Mouse (Mus musculus): ENCODE results near the gene Grin2d. TPM values are rescaled to one million over a fixed set of nuclear protein-coding genes. Genes with fewer than 3 reads are reported as not detected.
A peak's percentile ranks its signal among the peaks of the same experiment; 100 is the strongest.

Grin2d gene
- total and polyA plus RNA-seq, 3 experiments, result 0.04 to 0.07 TPM; not detected in 1

DNA sequence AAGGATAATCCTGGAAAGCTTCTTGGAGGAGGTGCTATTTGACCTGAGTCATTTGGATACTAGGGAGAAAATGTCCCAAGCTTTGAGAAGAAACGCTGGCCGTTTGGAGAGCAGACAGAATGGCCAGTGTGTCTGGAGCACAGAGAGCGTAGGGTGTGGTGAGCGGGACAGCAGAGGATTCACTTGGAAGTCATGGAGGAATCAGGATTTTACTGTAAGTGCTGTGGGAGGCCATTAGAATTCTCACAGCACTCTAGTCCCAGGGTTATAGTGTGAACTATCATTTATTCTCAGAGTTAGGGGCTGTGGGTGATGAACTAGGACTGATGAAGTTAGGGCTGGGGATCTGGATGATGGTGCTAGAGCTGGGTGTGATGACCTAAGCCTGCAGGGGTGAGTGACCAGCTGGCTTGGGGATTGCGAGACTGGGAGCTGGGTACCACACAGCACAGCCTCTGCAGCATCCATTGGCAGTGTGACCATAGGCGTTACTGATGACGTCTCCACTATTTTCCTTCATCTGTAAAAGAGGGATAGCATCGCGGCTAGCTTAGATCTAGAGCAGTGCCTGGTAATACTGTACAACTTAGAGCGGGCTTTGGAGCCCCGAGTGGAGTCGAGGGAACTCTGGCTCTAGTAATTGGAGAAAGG is 43.9 kb upstream of the Grin2d start:
- H3K27me3 ChIP-seq (replicated peaks), result no peaks in the 10 kb centered on the region
- H3K4me2 ChIP-seq (ENCODE audit: insufficient read depth, low read depth, poor library complexity, severe bottlenecking), result no peak overlapping the region
- H3K79me2 ChIP-seq (replicated peaks; ENCODE audit: control insufficient read depth, extremely low read depth, insufficient read depth, poor library complexity, severe bottlenecking), result no peaks in the 10 kb centered on the region
- peaks cover 0 to 56% of the 10 kb centered on the region in 2 experiments; a peak in 3 of 4 replicates for H3K4me1 ChIP-seq (ENCODE audit: control insufficient read depth in 1 of 2, insufficient read depth in 2 of 2)
- TF ChIP-seq USF2 (conservative IDR thresholded peaks at IDR 0.05; ENCODE audit: low read depth, low read length), result no peak
- TF ChIP-seq EP300 (IDR thresholded peaks at IDR 0.05; ENCODE audit: low read length), result no peak
- TF ChIP-seq JUND (conservative IDR thresholded peaks at IDR 0.05; ENCODE audit: low read depth, low read length), result no peak
- TF ChIP-seq MAFK (IDR thresholded peaks at IDR 0.05; ENCODE audit: insufficient replicate concordance, low read length), result no peak
- no peak for TF ChIP-seq KAT2A (IDR thresholded peaks at IDR 0.05; ENCODE audit: insufficient replicate concordance, low read length)
- no peak for TF ChIP-seq SIN3A (IDR thresholded peaks at IDR 0.05; ENCODE audit: low read length)
- no peak for TF ChIP-seq MYC (IDR thresholded peaks at IDR 0.05; ENCODE audit: low read depth, low read length)
- TF ChIP-seq MEF2A (IDR thresholded peaks at IDR 0.05; ENCODE audit: borderline replicate concordance, low read depth, low read length), result no peak
- no peak for TF ChIP-seq ZNF384 (IDR thresholded peaks at IDR 0.05; ENCODE audit: low read depth, low read length)
- TF ChIP-seq MAZ (IDR thresholded peaks at IDR 0.05; ENCODE audit: low read depth, low read length), result no peak
- TF ChIP-seq CHD2 (IDR thresholded peaks at IDR 0.05; ENCODE audit: low read length), result no peak
- no peak for TF ChIP-seq POLR2A (IDR thresholded peaks at IDR 0.05; ENCODE audit: low read depth, low read length)
- TF ChIP-seq ZC3H11A (IDR thresholded peaks at IDR 0.05; ENCODE audit: low read depth, low read length), result no peak
- TF ChIP-seq CHD1 (IDR thresholded peaks at IDR 0.05; ENCODE audit: low read depth, low read length), result no peak
- no peak for TF ChIP-seq ELF1 (IDR thresholded peaks at IDR 0.05; ENCODE audit: low read depth, low read length)
- no peak for TF ChIP-seq ZMIZ1 (IDR thresholded peaks at IDR 0.05; ENCODE audit: low read depth, low read length)
- no peak for TF ChIP-seq RCOR1 (conservative IDR thresholded peaks at IDR 0.05; ENCODE audit: low read depth, low read length)
- TF ChIP-seq ZKSCAN1 (IDR thresholded peaks at IDR 0.05; ENCODE audit: borderline replicate concordance, low read depth, low read length), result no peak
- H3K27ac ChIP-seq (ENCODE audit: insufficient read depth, low read depth), result no peak overlapping the region
- in situ Hi-C loops (cut with MboI; ENCODE audit: low pct_ligation_motif_present, low pct_unique_long_range_greater_than_20kb, low sequenced_read_pairs), result loop anchor here (10.0 kb wide), 1 partner anchor 187 kb away; no protein-coding TSS in a partner anchor
- no peak overlapping the region for H3K9ac ChIP-seq (ENCODE audit: insufficient read depth, low read depth)
- no peak overlapping the region for H3K4me3 ChIP-seq (replicated peaks in 1 of 3; ENCODE audit: low read depth in 2 of 3, low read length in 2 of 3, poor library complexity in 1 of 3)
- peaks cover 0 to 20% of the 10 kb centered on the region in 2 experiments for H3K36me3 ChIP-seq (replicated peaks in 1 of 2; ENCODE audit: control insufficient read depth in 1 of 2, insufficient read depth in 1 of 2, low read length in 1 of 2)
- no peak for DNase-seq (ENCODE audit: extremely low read depth)
- dilution Hi-C loops (cut with MboI; ENCODE audit: extremely low pct_ligation_motif_present, extremely low pct_unique_long_range_greater_than_20kb, low sequenced_read_pairs), result no loop called here
- H3K9me3 ChIP-seq (replicated peaks; ENCODE audit: low read length), result peaks cover 18% of the 10 kb centered on the region

DNA sequence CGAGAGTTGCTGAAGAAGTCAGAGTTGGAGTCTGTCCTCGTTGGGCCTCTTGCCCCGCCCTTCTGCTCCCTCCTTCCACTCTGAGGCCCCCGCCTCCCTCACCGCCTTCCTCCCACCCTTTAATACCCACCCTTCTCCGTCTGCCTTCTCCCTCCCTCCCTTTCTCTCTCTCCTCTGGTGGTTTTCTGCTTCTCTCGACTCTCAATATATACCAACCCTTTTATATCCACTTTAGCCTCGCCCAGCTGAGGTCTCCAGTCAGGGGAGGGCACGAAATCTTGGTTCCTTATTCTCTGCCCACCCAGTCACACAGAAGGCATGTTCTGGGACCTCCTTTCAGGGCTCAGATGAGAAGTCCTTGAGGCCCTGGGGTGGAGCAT is 43.1 kb upstream of the Grin2d start, which contains the start of gene Emp3:
TSS of gene Emp3 (minus strand) at position 163 of the 380 bp plus-strand sequence.
- H3K4me3 ChIP-seq (replicated peaks in 1 of 3; ENCODE audit: low read depth in 2 of 3, low read length in 2 of 3, poor library complexity in 1 of 3), result peak within 1 kb of the TSS; percentile 30 to 64 (median 59)
- peak within 1 kb of the TSS; percentile 4; the same call in 1 of the 2 replicates for H3K4me2 ChIP-seq (ENCODE audit: insufficient read depth, low read depth, poor library complexity, severe bottlenecking)
- peaks cover 18% of the 10 kb centered on the region for H3K9me3 ChIP-seq (replicated peaks; ENCODE audit: low read length)
- no peaks in the 10 kb centered on the region for H3K79me2 ChIP-seq (replicated peaks; ENCODE audit: control insufficient read depth, extremely low read depth, insufficient read depth, poor library complexity, severe bottlenecking)
- no peak within 1 kb of the TSS for H3K9ac ChIP-seq (ENCODE audit: insufficient read depth, low read depth)
- in situ Hi-C loops (cut with MboI; ENCODE audit: low pct_ligation_motif_present, low pct_unique_long_range_greater_than_20kb, low sequenced_read_pairs) (loop anchor here (10.0 kb wide), 1 partner anchor 186 kb away; no protein-coding TSS in a partner anchor), dilution Hi-C loops (cut with MboI; ENCODE audit: extremely low pct_ligation_motif_present, extremely low pct_unique_long_range_greater_than_20kb, low sequenced_read_pairs) (no loop called here)
- H3K27ac ChIP-seq (ENCODE audit: insufficient read depth, low read depth), result no peak within 1 kb of the TSS
- peaks cover 0 to 63% of the 10 kb centered on the region in 2 experiments; a peak in 3 of 4 replicates for H3K4me1 ChIP-seq (ENCODE audit: control insufficient read depth in 1 of 2, insufficient read depth in 2 of 2)
- no peaks in the 10 kb centered on the region for H3K27me3 ChIP-seq (replicated peaks)
- H3K36me3 ChIP-seq (replicated peaks in 1 of 2; ENCODE audit: control insufficient read depth in 1 of 2, insufficient read depth in 1 of 2, low read length in 1 of 2), result peaks cover 0 to 26% of the 10 kb centered on the region in 2 experiments
- DNase-seq (ENCODE audit: extremely low read depth), result peak; percentile 77
- no peak for TF ChIP-seq ZMIZ1 (IDR thresholded peaks at IDR 0.05; ENCODE audit: low read depth, low read length)
- TF ChIP-seq RAD21 (IDR thresholded peaks at IDR 0.05; ENCODE audit: low read depth, low read length), result no peak
- no peak for TF ChIP-seq JUND (conservative IDR thresholded peaks at IDR 0.05; ENCODE audit: low read depth, low read length)
- TF ChIP-seq HCFC1 (IDR thresholded peaks at IDR 0.05; ENCODE audit: low read depth, low read length), result no peak
- TF ChIP-seq MAFK (IDR thresholded peaks at IDR 0.05; ENCODE audit: insufficient replicate concordance, low read length), result no peak
- TF ChIP-seq KAT2A (IDR thresholded peaks at IDR 0.05; ENCODE audit: insufficient replicate concordance, low read length), result no peak
- no peak for TF ChIP-seq MXI1 (IDR thresholded peaks at IDR 0.05; ENCODE audit: low read depth, low read length)
- TF ChIP-seq MEF2A (IDR thresholded peaks at IDR 0.05; ENCODE audit: borderline replicate concordance, low read depth, low read length), result no peak
- no peak for TF ChIP-seq BHLHE40 (IDR thresholded peaks at IDR 0.05; ENCODE audit: low read depth, low read length)
- TF ChIP-seq UBTF (IDR thresholded peaks at IDR 0.05; ENCODE audit: low read depth, low read length), result no peak

All from CH12.LX (cell line).